ENCODE assay signal across 10 mouse cellular contexts in the genomic region with DNA sequence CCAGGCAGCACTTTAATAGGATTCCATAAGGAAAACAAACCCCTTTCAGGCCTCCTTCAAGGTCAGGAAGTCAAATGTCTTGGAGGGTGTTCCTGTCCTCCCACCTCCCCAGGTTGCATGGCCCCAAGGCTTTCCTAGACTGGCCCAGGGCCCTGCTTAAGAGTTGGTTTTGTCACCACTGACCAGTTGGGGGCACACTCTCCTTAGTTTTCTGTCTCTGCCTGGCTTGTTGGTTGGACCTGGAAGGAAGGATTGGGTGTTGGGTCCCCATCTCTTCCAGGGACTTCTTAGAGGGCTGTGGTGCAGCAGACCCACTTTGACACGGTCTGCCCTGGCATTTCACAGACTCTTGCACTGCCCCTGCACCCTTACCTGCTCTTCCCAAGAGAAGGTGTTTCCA.
A peak's percentile ranks its signal among the peaks of the same experiment; 100 is the strongest.
DNase-seq lines count a peak whose midpoint lies in the region; ATAC-seq and TF ChIP-seq lines count a peak whose summit lies in the region.
"Had no signal": no experiment of that assay in that cellular context is flagged by ENCODE, and none has a peak within 500 bp of the region (broad histone marks: within the 10 kb centered on the region; RNA-seq: fewer than 3 reads in every experiment).

No protein-coding gene starts in this region.

- 82% methylated on average over 1 of the region's 1 CpGs for WGBS in neural tube, embryonic 11.5 days
- 67% methylated on average over 1 of the region's 1 CpGs for WGBS in neural tube, embryonic 15.5 days
- WGBS in embryonic facial prominence, embryonic 11.5 days = 10% methylated on average over 1 of the region's 1 CpGs
- 79% methylated on average over 1 of the region's 1 CpGs for WGBS in stomach, postnatal 0 days

- H3K4me3 ChIP-seq in neural tube, embryonic 11.5 days (ENCODE audit: low read depth, low read length) = no peak overlapping the region
- no peak overlapping the region for H3K4me3 ChIP-seq in neural tube, embryonic 15.5 days (replicated peaks)
- no peak overlapping the region for H3K4me3 ChIP-seq in embryonic facial prominence, embryonic 11.5 days (ENCODE audit: low read depth, low read length)
- H3K4me3 ChIP-seq in stomach, postnatal 0 days (ENCODE audit: low read depth, low read length) = no peak overlapping the region
- H3K4me3 ChIP-seq: liver, embryonic 15.5 days had no signal

- H3K4me1 ChIP-seq in neural tube, embryonic 11.5 days (ENCODE audit: control insufficient read depth, insufficient read depth, low read length) = no peaks in the 10 kb centered on the region
- H3K4me1 ChIP-seq in neural tube, embryonic 15.5 days = peaks cover 6% of the 10 kb centered on the region
- H3K4me1 ChIP-seq in embryonic facial prominence, embryonic 11.5 days (ENCODE audit: control insufficient read depth, insufficient read depth, low read length) = no peaks in the 10 kb centered on the region
- H3K4me1 ChIP-seq in stomach, postnatal 0 days (replicated peaks; ENCODE audit: control insufficient read depth, insufficient read depth) = no peaks in the 10 kb centered on the region
- H3K4me1 ChIP-seq: liver, embryonic 15.5 days had no signal

- no peak for DNase-seq in frontal cortex, postnatal 10 days (ENCODE audit: low spot score in 2 of 2)
- peak; percentile 40 for DNase-seq in neural tube, embryonic 11.5 days (ENCODE audit: low spot score)
- DNase-seq in embryonic facial prominence, embryonic 11.5 days (ENCODE audit: low spot score) = peak; percentile 28
- DNase-seq in stomach, postnatal 0 days (ENCODE audit: low spot score) = peak; percentile 24
- no peak for DNase-seq in urinary bladder, postnatal 10 days (ENCODE audit: low spot score)
- DNase-seq in cerebellum, adult 8-10 months = no peak

- H3K9me3 ChIP-seq in neural tube, embryonic 11.5 days (ENCODE audit: control insufficient read depth, low read length) = no peaks in the 10 kb centered on the region
- H3K9me3 ChIP-seq in neural tube, embryonic 15.5 days (replicated peaks) = no peaks in the 10 kb centered on the region
- no peaks in the 10 kb centered on the region for H3K9me3 ChIP-seq in embryonic facial prominence, embryonic 11.5 days (replicated peaks; ENCODE audit: control insufficient read depth, low read length)
- H3K9me3 ChIP-seq in stomach, postnatal 0 days (ENCODE audit: control insufficient read depth, low read length) = no peaks in the 10 kb centered on the region
- H3K9me3 ChIP-seq: G1E; liver, embryonic 15.5 days had no signal

- peak; percentile 60 for TF ChIP-seq CTCF in stomach, postnatal 0 days (IDR thresholded peaks at IDR 0.05; ENCODE audit: low read depth)

- TF ChIP-seq EP300 in stomach, postnatal 0 days (optimal IDR thresholded peaks at IDR 0.05) = no peak

- no peak overlapping the region for H3K27ac ChIP-seq in neural tube, embryonic 11.5 days (ENCODE audit: low read depth, low read length)
- no peak overlapping the region for H3K27ac ChIP-seq in neural tube, embryonic 15.5 days (replicated peaks)
- no peak overlapping the region for H3K27ac ChIP-seq in embryonic facial prominence, embryonic 11.5 days (replicated peaks; ENCODE audit: low read depth, low read length)
- no peak overlapping the region for H3K27ac ChIP-seq in stomach, postnatal 0 days (replicated peaks)
- H3K27ac ChIP-seq: liver, embryonic 15.5 days had no signal

- H3K9ac ChIP-seq in neural tube, embryonic 11.5 days (ENCODE audit: low read length) = no peak overlapping the region
- H3K9ac ChIP-seq in neural tube, embryonic 15.5 days (replicated peaks) = no peak overlapping the region
- H3K9ac ChIP-seq in embryonic facial prominence, embryonic 11.5 days (replicated peaks; ENCODE audit: low read length) = no peak overlapping the region
- no peak overlapping the region for H3K9ac ChIP-seq in stomach, postnatal 0 days (ENCODE audit: low read length)
- H3K9ac ChIP-seq: liver, embryonic 15.5 days had no signal

- H3K36me3 ChIP-seq in neural tube, embryonic 11.5 days (ENCODE audit: control insufficient read depth, insufficient read depth, low read length) = no peaks in the 10 kb centered on the region
- no peaks in the 10 kb centered on the region for H3K36me3 ChIP-seq in neural tube, embryonic 15.5 days
- no peaks in the 10 kb centered on the region for H3K36me3 ChIP-seq in embryonic facial prominence, embryonic 11.5 days (replicated peaks; ENCODE audit: control insufficient read depth, insufficient read depth, low read depth, low read length)
- no peaks in the 10 kb centered on the region for H3K36me3 ChIP-seq in stomach, postnatal 0 days (ENCODE audit: control insufficient read depth, insufficient read depth, low read length)
- H3K36me3 ChIP-seq: G1E; liver, embryonic 15.5 days had no signal

- ATAC-seq in frontal cortex, adult (ENCODE audit: low TSS enrichment) = peak; percentile 73
- no peak for ATAC-seq in neural tube, embryonic 11.5 days (ENCODE audit: insufficient read depth, low FRiP score, low TSS enrichment)
- ATAC-seq in neural tube, embryonic 15.5 days (ENCODE audit: low FRiP score) = no peak
- no peak for ATAC-seq in embryonic facial prominence, embryonic 11.5 days (replicated peaks; ENCODE audit: insufficient number of reproducible peaks, low FRiP score, low TSS enrichment, low read depth)
- no peak for ATAC-seq in stomach, postnatal 0 days (ENCODE audit: low FRiP score, low TSS enrichment)

- H3K4me2 ChIP-seq in neural tube, embryonic 11.5 days (ENCODE audit: low read depth) = no peak overlapping the region
- no peak overlapping the region for H3K4me2 ChIP-seq in neural tube, embryonic 15.5 days
- H3K4me2 ChIP-seq in embryonic facial prominence, embryonic 11.5 days (ENCODE audit: low read depth, low read length) = no peak overlapping the region
- no peak overlapping the region for H3K4me2 ChIP-seq in stomach, postnatal 0 days (replicated peaks; ENCODE audit: low read depth)
- H3K4me2 ChIP-seq: liver, embryonic 15.5 days had no signal

- H3K27me3 ChIP-seq in neural tube, embryonic 11.5 days (ENCODE audit: control insufficient read depth, insufficient read depth, low read length) = no peaks in the 10 kb centered on the region
- H3K27me3 ChIP-seq in neural tube, embryonic 15.5 days (replicated peaks) = peaks cover 10% of the 10 kb centered on the region; the same call in 1 of the 2 replicates
- H3K27me3 ChIP-seq in embryonic facial prominence, embryonic 11.5 days (ENCODE audit: control insufficient read depth, insufficient read depth, low read length) = no peaks in the 10 kb centered on the region
- H3K27me3 ChIP-seq in stomach, postnatal 0 days (ENCODE audit: control insufficient read depth, insufficient read depth, low read length) = no peaks in the 10 kb centered on the region

Comparison
In these comparisons a context has a peak if more than half of its experiments do, and no peak if none do; other contexts are left out.
1. DNase-seq: peak in neural tube, embryonic 11.5 days (single experiment), embryonic facial prominence, embryonic 11.5 days (single experiment) and stomach, postnatal 0 days (single experiment); none in frontal cortex, postnatal 10 days (0 of 2), urinary bladder, postnatal 10 days (single experiment) and cerebellum, adult 8-10 months (single experiment).